Mouse (Mus musculus) ovary, postnatal 36 days (tissue): Measurements from ENCODE around the gene Sema3g.

ENCODE experiments used
- DNase-seq: peaks from one replicate; pipeline ENCODE4 v3.0.0; 2022; ENCODE audit warnings: low spot score, mixed read lengths

The Sema3g gene

GRCm38 (mm10) chr14:31272164-31272563 lies 54.5 kb downstream of the Sema3g start:
- DNase-seq = peak; percentile 73
